Mouse (Mus musculus) forebrain, embryonic 14.5 days (tissue): ENCODE data around the gene Pde4b. TPM values are rescaled to one million over a fixed set of nuclear protein-coding genes. Genes with fewer than 3 reads are reported as not detected.

ENCODE experiments used
- ATAC-seq: fragments of 200-750 bp; cut with Nextera tagmentation; 2 replicates; pipeline ENCODE4 v1.8.0; 2017; ENCODE audit warnings: mild to moderate bottlenecking, moderate library complexity
- DNase-seq: peaks from one replicate; pipeline ENCODE4 v3.0.0-alpha.2; 2015; ENCODE audit warnings: low spot score
- H3K27ac ChIP-seq: fragments of 300-500 bp; sonication (generic); 2 replicates; pipeline ENCODE4 v1.5.1; 2014; ENCODE audit warnings: low read depth, mild to moderate bottlenecking, control low read depth, low read length, moderate library complexity
- H3K27me3 ChIP-seq: fragments of 300-500 bp; sonication (generic); replicated peaks from 2 replicates; pipeline ENCODE4 v1.6.1; 2014; ENCODE audit warnings: low read length, control low read depth, mixed read lengths; ENCODE audit not compliant: control insufficient read depth, insufficient read depth
- H3K36me3 ChIP-seq: fragments of 300-500 bp; sonication (generic); 2 replicates; pipeline ENCODE4 v1.6.1; 2014; ENCODE audit warnings: low read length, control low read depth; ENCODE audit not compliant: control insufficient read depth, insufficient read depth
- H3K4me1 ChIP-seq: fragments of 300-500 bp; sonication (generic); 2 replicates; pipeline ENCODE4 v1.6.1; 2014; ENCODE audit warnings: antibody characterized with exemption, low read length, control low read depth; ENCODE audit not compliant: control insufficient read depth, insufficient read depth
- H3K4me2 ChIP-seq: fragments of 300-500 bp; sonication (generic); 2 replicates; pipeline ENCODE4 v1.6.1; 2014; ENCODE audit warnings: mild to moderate bottlenecking, control low read depth, low read length
- H3K4me3 ChIP-seq: fragments of 300-500 bp; sonication (generic); 2 replicates; pipeline ENCODE4 v1.5.1; 2014; ENCODE audit warnings: low read depth, low read length, control low read depth
- H3K9ac ChIP-seq: fragments of 300-500 bp; sonication (generic); 2 replicates; pipeline ENCODE4 v1.6.1; 2014; ENCODE audit warnings: mild to moderate bottlenecking, low read length, control low read depth, moderate library complexity
- H3K9me3 ChIP-seq: fragments of 300-500 bp; sonication (generic); replicated peaks from 2 replicates; pipeline ENCODE4 v1.6.1; 2016; ENCODE audit warnings: low read length, control low read depth, mixed read lengths; ENCODE audit not compliant: control insufficient read depth
- WGBS: fragments of 180-500 bp; shearing (Covaris S2); extraction: QIAGEN DNeasy Blood & Tissue Kit; methylation state at CpG from one replicate; pipeline ENCODE4 v1.1.7; 2014; 5-methylcytosine and 5-hydroxymethylcytosine counted together
- polyA plus RNA-seq: library from polyadenylated mRNA; unstranded; fragments of >200 nt; fragmentation: Nextera tagmentation; extraction: Ambion mirVana; gene quantifications from 2 replicates; pipeline ENCODE4 v1.2.1, GENCODE M21; 2014

Gene Pde4b
- polyA plus RNA-seq, 1 experiment from 2014 or later: 30.8 TPM

DNA sequence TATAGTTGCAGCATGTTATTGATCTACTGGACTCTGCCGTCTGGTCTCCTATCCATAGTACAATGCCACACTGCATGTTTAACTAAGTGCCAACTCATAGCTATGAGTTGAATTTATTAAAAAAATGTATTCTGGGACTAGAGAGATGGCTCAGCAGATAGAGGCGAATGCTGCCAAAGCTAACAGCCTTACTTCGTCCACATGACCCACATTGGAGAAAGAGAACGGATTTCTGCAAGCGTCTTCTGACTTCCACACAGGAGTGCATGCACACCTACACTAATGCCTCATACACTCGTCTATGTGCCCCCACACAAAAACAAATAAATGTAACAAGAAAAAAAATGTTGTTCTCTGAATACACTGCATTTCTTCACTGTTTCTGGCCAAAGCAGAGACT lies 231.3 kb downstream of the Pde4b start:
- H3K4me3 ChIP-seq: no peak overlapping the region
- no peaks in the 10 kb centered on the region for H3K27me3 ChIP-seq
- WGBS: 89% methylated on average over 6 of the region's 6 CpGs
- H3K27ac ChIP-seq: no peak overlapping the region
- H3K36me3 ChIP-seq: no peaks in the 10 kb centered on the region
- H3K4me1 ChIP-seq: no peaks in the 10 kb centered on the region
- no peak for DNase-seq
- no peak overlapping the region for H3K9ac ChIP-seq
- H3K9me3 ChIP-seq: no peaks in the 10 kb centered on the region
- H3K4me2 ChIP-seq: no peak overlapping the region
- ATAC-seq: no peak

DNA sequence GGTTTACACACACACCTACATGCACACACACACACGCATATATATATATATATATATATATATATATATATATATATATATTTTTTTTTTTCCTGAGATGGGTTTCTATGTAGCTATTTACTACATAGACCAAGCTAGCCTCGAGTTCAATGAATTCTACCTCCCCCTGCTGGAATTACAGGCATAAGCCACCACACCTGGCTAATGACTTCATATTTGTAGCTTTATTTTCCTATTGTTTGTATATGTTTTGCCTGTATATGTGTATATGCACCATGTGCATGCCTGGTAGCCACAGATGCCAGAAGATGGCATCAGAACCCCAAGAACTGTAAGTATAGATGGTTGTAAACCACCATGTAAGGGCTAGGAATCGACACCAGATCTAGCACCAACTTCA lies 234.0 kb downstream of the Pde4b start:
- no peaks in the 10 kb centered on the region; the same call in 1 of the 2 replicates for H3K4me1 ChIP-seq
- 72% methylated on average over 3 of the region's 3 CpGs for WGBS

DNA sequence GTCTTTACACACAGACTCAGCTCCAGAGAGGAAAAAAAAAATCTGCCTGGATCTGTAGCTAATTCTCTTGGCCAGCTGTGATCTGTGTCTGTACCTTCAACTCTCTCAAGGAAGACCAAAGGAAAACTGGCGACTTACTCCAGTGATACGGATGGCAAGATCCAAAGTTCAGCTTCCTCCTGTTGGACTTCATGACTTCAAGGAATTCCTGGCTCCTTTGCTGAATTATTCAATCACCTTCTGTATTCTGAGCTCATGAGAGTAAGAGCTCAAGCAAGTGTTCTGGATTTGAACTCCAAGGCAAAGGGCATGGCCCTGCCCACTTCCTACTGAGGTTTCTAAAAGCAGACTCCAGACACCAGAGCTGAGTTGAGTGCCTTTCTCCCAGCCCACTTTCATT lies 245.0 kb downstream of the Pde4b start:
- ATAC-seq (no peak), DNase-seq (no peak)
- Histone ChIP-seq H3K9ac (no peak overlapping the region), H3K4me3 (no peak overlapping the region), H3K4me2 (no peak overlapping the region), H3K4me1 (no peaks in the 10 kb centered on the region), H3K9me3 (no peaks in the 10 kb centered on the region), H3K27ac (no peak overlapping the region), H3K27me3 (no peaks in the 10 kb centered on the region), H3K36me3 (no peaks in the 10 kb centered on the region)
- WGBS: 96% methylated on average over 2 of the region's 2 CpGs

More for the DNA sequence above, 234.0 kb downstream of the Pde4b start:
- no peak for ATAC-seq
- Histone ChIP-seq H3K9me3 (no peaks in the 10 kb centered on the region), H3K36me3 (no peaks in the 10 kb centered on the region), H3K9ac (no peak overlapping the region), H3K27ac (no peak overlapping the region), H3K27me3 (no peaks in the 10 kb centered on the region), H3K4me2 (no peak overlapping the region), H3K4me3 (no peak overlapping the region)
- DNase-seq: no peak

DNA sequence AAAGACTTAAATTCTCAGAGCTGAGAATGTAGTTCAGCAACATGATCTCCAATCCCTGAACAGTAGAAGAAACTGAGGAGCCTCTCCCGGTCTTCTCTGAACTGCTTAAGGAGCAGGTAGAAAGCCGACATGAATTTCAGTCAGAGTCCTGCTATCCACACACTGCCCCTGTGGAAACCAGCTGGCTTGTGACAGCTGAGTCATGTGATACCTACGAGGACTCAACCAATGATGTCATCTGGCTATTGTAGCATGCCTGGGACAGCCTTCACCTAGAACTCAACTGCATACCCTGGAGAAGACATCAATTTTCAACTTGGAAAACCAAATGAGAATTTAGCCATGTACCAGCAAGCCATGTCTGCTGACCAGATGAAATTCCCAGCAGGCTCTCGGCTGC lies 245.5 kb downstream of the Pde4b start:
- 88% methylated on average over 4 of the region's 4 CpGs for WGBS
- DNase-seq: no peak
- no peaks in the 10 kb centered on the region for H3K27me3 ChIP-seq

DNA sequence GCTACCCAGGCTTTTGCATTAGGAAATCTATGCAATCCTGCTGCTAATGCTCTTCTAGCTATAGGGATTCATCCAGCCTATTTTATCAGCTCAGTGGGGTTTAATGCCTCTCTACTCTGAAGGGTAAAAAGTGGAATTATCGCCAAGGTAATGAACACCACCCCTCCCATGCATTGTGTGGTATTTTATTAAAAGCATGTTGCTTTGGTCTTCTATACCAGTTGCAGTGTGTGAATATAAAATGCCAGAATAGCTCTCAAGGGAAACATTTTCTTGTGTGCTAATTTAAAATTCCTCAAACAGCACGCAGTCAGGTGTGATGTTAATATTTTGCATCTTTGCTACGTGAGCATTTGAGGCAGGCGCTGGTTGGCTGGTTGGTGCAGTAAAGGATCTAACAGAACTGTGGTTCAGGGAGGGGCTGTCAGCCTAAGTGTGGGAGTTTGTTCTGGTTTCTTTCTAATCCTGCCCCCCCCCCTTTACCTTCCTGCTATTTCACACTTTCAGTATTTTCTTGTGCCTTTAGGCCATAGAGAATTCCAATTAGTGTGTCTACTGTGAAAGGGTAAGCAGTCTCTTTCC lies 259.7 kb downstream of the Pde4b start:
- ATAC-seq: peak; percentile 29; the same call in 1 of the 2 replicates
- H3K4me3 ChIP-seq: no peak overlapping the region

More for the DNA sequence above, 245.5 kb downstream of the Pde4b start:
- Histone ChIP-seq H3K9me3 (no peaks in the 10 kb centered on the region), H3K36me3 (no peaks in the 10 kb centered on the region), H3K4me3 (no peak overlapping the region), H3K9ac (no peak overlapping the region), H3K4me1 (no peaks in the 10 kb centered on the region), H3K4me2 (no peak overlapping the region), H3K27ac (no peak overlapping the region)
- ATAC-seq: no peak

DNA sequence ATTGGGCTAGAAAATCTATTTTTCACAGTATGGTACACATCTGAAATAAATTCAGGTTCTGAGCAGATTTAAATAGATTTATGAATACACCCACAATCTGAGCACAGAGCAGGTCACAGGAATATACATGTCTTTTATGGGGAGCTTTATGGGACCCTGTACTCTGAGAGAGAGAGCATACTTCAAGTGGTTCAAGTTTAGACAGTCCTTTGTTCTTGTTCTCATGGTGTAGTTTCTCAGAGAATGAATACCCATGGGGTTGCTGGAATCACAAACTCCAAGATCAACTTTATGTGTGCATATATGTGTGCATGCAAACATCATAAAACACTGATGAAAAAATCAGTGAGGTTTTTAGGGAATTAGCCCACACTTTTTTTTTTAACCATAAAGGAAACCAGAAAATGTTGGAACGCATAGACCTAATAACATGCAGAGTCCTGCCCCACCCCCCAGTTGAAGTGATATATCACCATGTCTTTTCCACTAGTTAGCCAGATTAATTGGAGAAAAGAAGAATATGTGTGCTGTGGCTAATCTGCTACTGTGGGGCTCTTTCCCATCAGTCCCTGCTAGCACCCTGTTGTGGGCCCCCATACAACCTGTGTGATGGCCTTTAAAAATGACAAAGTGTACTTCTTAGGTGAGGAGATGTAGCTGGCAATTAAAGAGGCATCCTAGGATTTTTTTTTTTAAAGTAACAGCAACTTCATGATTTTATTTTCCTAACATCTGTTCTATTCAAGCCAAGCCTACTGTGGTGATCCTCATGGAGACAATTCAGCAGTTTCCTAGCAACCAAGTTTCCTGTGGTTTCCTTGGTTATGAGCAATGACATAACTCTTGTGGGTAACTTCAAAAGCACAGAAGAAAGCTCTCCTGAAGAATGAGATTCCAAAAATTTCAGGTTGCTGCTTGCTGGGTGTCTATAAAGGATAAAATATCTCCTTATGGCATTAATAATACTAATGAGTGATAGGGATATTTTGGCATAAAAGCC lies 264.4 kb downstream of the Pde4b start:
- H3K4me3 ChIP-seq: no peak overlapping the region
- peak; percentile 64 for DNase-seq
- no peak overlapping the region for H3K9ac ChIP-seq
- H3K4me2 ChIP-seq: no peak overlapping the region
- no peaks in the 10 kb centered on the region for H3K36me3 ChIP-seq
- ATAC-seq: no peak; the same call in 1 of the 2 replicates
- H3K27ac ChIP-seq: no peak overlapping the region
- H3K4me1 ChIP-seq: peaks cover 13% of the 10 kb centered on the region
- WGBS: 44% methylated on average over 1 of the region's 1 CpGs
- no peaks in the 10 kb centered on the region for H3K9me3 ChIP-seq
- no peaks in the 10 kb centered on the region for H3K27me3 ChIP-seq

More for the DNA sequence above, 259.7 kb downstream of the Pde4b start:
- 14% methylated on average over 4 of the region's 4 CpGs for WGBS
- H3K4me1 ChIP-seq: peaks cover 15% of the 10 kb centered on the region
- H3K36me3 ChIP-seq: no peaks in the 10 kb centered on the region
- no peak overlapping the region for H3K9ac ChIP-seq
- no peaks in the 10 kb centered on the region for H3K27me3 ChIP-seq
- no peak overlapping the region for H3K27ac ChIP-seq
- H3K9me3 ChIP-seq: no peaks in the 10 kb centered on the region
- peak; percentile 32 for DNase-seq
- H3K4me2 ChIP-seq: no peak overlapping the region

DNA sequence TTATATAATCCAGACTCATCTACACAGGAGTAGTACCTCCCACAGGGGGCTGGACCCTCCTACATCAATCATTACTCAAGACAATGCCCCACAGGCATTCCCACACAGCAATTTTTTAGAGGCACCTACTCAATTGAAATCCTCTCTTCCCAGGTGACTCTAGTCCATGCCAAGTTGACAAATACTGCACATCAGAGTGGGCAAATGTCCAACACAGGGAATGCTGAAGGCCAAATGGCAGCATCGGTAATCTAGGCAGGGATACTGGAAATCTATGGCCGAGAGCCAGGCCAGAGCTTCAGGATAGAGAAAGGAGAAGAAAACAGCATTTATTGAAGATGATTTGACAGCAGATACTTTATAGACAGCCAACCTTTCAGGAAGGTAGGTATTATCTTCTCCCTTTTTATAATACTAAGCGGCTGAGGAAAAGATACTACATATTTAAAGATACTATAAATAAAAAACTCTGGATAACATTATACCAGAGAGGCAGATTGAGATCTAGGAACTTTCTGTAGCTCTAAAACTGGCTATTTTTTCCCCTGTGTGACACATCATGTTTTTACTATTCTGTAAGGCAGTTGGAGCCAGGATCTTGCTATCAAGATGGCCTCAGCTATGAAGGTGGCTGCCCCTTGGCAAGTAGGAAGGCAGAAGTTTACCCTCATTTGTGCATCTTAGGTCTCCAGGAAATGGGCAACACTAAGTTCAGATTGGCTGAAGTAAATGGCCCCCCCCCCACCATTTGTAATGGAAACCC lies 266.5 kb downstream of the Pde4b start:
- no peaks in the 10 kb centered on the region for H3K27me3 ChIP-seq
- WGBS: 81% methylated on average over 3 of the region's 3 CpGs
- H3K4me1 ChIP-seq: peaks cover 8% of the 10 kb centered on the region; the same call in 1 of the 2 replicates
- DNase-seq: no peak
- no peaks in the 10 kb centered on the region for H3K9me3 ChIP-seq
- H3K27ac ChIP-seq: no peak overlapping the region
- H3K4me2 ChIP-seq: no peak overlapping the region
- no peak for ATAC-seq
- H3K9ac ChIP-seq: no peak overlapping the region
- no peaks in the 10 kb centered on the region for H3K36me3 ChIP-seq
- no peak overlapping the region for H3K4me3 ChIP-seq

DNA sequence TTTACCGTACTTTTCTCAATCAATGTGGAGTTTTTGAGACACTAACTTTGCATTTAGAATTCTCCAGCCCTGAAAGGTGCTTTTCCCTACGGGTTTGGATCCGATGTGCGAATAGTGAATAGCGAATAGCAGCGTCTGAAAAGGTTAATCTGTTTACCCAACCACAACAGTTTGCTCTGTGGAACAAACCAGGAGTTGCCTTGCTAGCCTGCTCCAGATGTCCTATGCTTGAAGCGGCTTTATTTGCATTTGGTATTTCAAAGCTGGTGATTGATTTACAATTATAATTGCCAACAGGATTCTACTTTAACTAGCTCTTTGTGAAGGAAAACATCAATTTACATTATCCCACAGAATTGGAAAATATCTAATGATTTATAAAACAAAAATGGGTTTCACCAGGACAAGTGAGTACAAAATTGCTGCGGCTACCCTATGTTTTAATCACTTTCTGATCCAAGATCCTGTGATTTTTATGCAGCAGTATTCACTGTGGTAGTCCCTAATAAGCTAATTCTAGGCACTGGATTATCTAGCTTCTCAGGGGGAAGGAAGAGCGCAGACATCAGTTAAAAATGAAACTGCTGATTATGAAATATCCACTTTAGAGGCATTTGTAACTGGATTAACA lies 280.9 kb downstream of the Pde4b start:
- Histone ChIP-seq H3K9ac (no peak overlapping the region), H3K4me3 (no peak overlapping the region), H3K27me3 (no peaks in the 10 kb centered on the region), H3K4me2 (0 out of 2 replicates have a peak overlapping the region, but pooled peaks have one; percentile 7), H3K27ac (peak overlapping the region; percentile 30; the same call in 1 of the 2 replicates), H3K36me3 (no peaks in the 10 kb centered on the region), H3K9me3 (no peaks in the 10 kb centered on the region), H3K4me1 (peaks cover 7% of the 10 kb centered on the region)
- ATAC-seq (peak; percentile 67; the same call in 1 of the 2 replicates), DNase-seq (peak; percentile 53)
- WGBS: 29% methylated on average over 9 of the region's 9 CpGs
